Mouse (Mus musculus): Measurements from ENCODE around the gene Stag1.

The Stag1 gene

DNA sequence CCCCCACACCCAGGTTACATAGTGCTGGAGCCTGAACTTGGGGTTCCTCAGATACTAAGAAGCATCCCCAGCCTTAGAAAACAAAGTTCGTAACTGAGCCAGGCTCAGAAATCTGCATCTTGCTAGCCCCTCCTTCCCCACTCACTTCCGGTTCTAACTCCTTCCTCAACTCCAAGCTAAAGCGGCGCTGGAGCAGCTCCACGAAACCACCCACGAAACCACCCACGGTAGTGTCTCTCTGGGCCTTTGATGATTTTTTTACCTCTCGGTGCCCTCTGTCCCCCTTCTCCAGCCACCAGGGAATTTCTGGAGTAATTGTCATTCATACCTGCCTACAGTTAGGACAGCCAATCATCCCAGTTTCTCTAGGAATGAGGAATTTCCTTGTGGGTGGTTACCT, at the start of gene Stag1:
Stag1 (plus strand) TSS at position 253 of the 400 bp plus-strand sequence.
- DNase-seq (ENCODE audit: low read depth, low spot score) = no peak

DNA sequence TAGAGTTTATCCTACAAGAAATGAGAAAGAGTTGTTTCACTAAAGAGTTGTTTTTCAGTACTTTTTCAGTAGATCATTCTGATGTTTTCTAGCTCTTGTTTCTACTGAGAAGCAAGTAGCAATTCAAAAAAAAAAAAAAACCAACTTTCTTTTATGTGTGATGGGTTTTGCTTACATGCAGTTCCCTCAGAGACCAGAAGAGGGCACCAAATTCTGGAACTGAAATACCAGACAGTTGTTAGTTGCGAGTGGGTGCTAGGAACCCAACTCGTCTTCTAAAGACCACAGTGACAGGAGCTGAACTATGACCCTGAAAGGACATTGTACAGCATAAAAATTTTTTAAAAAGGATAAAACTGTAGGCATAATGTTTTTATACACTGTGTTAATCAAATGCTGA, 49.3 kb upstream of the Stag1 start:
- peak; percentile 41 for DNase-seq (ENCODE audit: low read depth, low spot score)

DNA sequence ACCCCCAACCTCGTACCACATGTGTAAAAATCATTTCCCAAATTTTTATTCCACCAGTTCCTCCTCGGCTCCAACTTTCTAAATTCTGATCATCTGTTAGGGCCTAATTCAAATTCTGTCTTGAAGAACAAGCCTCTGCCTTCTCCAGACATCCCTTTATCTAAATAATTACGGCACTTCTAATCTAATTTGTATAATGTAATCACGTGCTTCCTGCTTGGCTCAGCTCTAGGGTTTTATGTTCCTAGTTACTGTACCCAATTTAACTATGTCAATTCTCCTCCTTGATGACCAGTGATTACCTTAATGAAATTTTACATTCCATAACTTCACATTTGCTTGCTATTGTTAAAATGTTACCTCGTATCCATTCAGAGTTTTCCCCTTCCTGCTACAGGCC, 41.9 kb upstream of the Stag1 start:
- no peak for DNase-seq (ENCODE audit: low read depth, low spot score)

- DNase-seq (ENCODE audit: low read depth, low spot score) = no peak
These were observed 39.5 kb upstream of the Stag1 start for GRCm38 (mm10) chr9:100558023-100558573.

- no peak for DNase-seq (ENCODE audit: low read depth, low spot score)
These were observed 38.6 kb upstream of the Stag1 start for GRCm38 (mm10) chr9:100558991-100559390.

DNA sequence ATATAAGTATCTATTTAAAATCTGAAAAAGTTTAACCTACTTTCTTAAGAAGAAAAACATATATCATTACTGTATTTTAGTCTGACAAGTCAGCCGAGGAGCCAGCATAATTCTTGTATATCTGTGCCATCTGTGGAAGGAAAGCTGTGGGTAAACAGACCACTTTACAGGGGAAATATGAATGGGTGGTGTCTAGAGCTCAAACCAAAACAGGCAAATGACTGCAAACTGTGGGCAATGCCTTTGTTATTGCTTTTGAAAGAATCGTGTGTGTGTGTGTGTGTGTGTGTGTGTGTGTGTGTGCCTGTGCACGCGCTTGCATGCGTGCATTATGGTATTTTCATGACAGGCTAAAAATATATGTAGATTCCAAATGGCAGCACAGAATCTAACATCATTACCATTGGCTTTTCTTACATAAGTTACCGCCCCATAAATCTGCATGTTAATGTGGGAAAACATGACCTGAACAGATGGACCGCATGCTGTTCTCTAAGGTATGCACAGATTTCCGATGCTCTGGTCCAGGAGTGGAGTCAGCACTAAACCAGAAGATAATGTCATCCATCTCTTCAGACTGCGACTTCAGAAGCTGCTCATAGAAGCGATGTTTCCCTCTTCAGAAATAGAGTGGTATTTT, 37.2 kb upstream of the Stag1 start:
- DNase-seq (ENCODE audit: low read depth, low spot score) = no peak

DNA sequence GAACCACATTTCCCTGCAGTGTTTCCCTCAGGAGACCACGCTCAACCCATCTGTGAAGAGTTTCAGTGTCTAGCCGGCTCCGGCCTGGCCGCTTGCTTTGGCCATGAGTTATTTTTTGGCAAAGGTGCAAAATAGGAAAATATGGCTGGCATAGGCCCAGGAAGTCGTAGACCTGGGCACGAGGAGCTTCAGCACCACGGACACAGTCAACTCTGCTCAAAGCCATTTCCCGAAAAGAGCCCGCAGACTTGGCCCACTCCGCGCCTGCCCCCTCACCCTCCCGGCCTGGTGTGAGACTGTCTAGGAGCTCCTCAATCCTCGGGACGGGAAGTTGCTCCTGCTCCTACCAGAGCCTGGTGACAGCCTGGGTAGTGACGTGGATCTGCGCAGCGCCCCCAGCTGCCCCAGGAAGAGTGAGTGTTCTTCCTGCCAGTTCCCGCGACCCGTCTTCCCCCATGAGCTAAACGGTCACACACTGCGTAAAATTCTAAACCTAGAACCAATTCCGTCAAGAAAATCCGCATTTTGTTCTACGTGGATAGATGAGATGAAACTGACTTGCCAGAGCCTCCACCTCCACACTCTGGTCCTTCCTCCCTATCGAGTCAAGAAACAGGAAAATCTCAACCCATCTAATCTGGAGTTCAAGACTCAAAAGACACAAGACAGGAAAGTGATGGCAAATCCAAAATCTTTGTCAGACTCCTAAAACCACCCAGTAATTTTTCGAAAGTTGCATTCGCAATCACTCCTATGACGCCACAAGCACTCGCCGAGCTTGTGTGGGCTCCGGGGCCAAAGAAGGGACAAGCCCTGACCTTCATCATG, 27.6 kb upstream of the Stag1 start:
- no peak for DNase-seq (ENCODE audit: low read depth, low spot score)

DNA sequence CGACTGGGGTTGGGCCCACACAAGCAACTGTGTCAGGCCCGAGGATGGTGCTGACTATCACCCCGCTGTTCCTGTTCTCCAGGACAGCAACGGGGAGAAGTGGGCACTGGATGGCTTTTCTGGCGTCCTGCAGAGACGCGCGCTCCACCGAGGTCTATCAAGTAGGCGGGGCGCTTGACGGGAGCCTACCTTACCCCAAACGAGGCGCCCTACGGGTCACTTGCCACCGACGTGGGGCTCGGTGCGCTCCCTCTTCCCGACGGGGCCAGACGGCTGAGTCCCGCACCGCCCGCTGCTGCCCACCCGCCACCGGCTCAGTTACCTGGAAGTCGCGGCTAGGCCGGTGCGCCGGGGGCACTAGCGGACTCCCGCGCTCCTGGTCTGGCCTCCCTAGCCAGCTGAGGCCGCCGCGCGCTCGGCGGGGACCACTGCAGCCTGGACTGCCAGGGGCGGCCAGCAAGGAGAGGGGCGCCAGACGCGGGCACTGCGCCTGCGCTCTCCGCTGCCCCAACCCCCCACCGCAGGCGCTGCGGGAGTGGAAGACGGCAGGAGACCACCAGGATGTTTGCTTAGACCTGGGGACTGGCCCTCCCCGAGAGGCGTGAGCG, 26.9 kb upstream of the Stag1 start, which contains the start of gene Slc35g2:
Slc35g2 (minus strand) TSS at position 465 of the 608 bp plus-strand sequence.
- DNase-seq (ENCODE audit: low read depth, low spot score) = no peak

- DNase-seq (ENCODE audit: low read depth, low spot score) = no peak
These were observed 26.1 kb upstream of the Stag1 start for GRCm38 (mm10) chr9:100571511-100571910.

DNA sequence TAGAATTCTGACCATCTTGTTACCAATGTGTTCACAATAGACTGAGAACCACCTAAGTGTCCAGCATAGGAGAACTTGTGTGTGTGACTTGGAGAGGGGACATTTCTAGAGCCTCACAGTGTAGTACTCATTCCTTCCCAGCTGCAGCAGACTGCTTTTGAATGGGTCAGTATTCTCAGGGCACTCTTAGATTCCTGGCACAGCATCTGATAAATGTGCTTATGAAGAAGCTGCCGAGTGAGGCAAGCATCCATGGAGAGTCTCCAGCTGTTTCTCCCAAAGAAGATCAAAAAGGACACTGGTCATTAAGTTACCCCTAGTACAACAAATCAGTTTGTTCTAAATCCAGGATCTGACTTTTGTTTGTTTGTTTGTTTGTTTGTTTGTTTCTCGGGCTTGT, 24.3 kb upstream of the Stag1 start:
- DNase-seq (ENCODE audit: low read depth, low spot score) = no peak

DNA sequence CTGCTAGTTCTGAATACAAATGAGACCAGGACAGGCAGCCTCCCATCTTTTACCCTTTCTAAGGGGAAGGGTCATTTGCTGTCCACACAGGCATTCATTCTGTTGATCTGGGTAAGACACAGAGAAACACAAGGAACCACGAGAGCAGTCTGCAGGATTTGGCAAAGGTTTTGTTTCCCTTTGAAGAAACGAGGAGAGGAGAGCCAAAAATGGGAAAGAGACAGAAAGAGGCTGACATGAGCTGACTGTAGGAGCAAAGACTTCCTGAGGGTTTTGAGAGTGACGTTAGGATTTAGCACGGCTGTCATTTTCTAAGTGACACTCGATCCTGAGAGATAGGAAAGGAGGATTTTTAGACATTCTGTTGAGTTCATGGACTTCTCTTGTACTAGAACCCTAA, 23.7 kb upstream of the Stag1 start:
- DNase-seq (ENCODE audit: low read depth, low spot score) = no peak

- no peak for DNase-seq (ENCODE audit: low read depth, low spot score)
These were observed 17.3 kb upstream of the Stag1 start for GRCm38 (mm10) chr9:100580196-100580740.

DNA sequence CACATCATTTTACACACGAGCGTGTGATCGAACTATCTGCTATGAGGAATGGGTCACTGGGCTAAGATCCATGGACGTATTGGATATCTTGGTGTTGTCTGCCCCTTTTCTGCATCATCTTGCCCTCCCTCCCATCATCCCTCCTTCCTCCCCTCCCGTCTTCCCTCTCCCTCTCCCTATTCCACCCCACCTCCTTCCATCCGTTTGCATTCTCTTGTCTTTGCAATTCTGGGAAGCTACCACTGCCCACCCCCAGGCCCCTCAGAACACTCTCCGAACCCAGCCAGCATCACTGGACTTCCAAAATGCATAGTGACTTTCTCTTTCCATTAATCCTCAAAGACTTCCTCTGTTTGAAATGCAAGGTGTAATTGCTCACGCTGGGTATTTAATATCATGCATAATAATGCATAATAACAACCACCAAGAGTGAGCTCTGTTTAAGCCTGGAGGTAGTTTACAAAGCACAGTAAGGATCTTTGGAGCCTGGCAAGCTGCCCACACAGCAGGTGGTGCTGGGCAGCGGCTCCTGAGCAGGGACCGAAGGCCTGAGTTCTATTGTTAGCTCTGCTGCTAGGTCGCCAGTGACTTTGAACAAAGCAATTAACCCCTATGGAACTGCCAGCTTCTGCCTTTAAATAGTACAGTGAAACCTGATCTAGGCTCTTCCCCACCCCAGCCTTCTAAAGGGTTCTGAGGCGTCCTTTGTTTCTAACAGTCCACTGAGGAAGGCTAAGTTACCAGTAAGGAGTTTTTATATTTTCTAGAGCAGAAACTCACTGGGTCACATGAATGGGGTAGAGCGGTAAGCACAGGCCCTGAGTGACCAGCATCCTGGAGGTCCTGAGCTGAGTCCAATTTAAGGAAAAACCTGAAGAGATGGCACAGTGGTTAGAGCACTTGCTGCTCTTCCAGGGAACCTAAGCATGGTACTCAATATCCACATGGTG, 15.8 kb upstream of the Stag1 start:
- no peak for DNase-seq (ENCODE audit: low read depth, low spot score)

- no peak for DNase-seq (ENCODE audit: low read depth, low spot score)
These were observed 14.6 kb upstream of the Stag1 start for GRCm38 (mm10) chr9:100582883-100583575.

DNA sequence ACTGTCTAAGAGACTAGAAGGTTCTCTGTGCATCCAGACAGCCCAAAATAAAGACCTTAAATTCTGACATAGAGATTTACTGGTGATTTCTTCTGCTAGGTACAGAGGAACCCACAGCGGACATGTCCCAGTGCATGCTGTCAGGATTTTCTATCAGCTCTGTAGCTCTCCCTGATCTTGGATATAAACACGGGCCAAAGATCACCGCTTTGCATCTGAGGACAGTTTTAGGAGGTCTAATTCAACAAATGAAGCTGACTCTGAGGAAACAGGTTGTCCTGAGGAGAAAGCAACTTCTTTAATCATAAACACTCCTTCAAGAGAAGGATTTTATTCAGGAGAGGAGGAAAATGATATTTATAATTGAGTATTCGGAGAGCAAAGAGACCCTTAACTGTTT, 13.6 kb upstream of the Stag1 start:
- no peak for DNase-seq (ENCODE audit: low read depth, low spot score)

GRCm38 (mm10) chr9:100590462-100590861, 7.1 kb upstream of the Stag1 start:
- DNase-seq (ENCODE audit: low read depth, low spot score) = no peak

- DNase-seq (ENCODE audit: low read depth, low spot score) = peak; percentile 22
These were observed 1.3 kb upstream of the Stag1 start for GRCm38 (mm10) chr9:100596317-100596716.

- DNase-seq (ENCODE audit: low read depth, low spot score) = no peak
These were observed 2.2 kb downstream of the Stag1 start for GRCm38 (mm10) chr9:100599761-100600328.

DNA sequence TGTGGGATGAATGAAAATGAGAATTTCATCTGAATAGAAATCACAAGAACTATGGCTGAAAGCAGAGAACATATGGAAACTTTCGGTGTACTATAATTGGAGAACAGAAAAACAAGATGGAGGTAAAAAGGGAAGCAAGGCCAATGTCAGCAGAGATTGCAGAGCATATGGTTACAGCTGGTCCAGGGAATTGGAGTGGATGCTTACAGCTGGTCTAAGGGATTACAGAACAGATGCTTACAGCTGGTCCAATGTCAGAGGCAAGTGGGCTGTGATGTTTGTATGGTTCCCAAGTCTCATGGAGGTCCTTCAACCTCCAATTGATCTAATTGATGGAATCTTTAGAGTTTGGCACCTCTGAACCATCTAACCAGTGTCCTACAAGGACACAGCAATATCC, 4.5 kb downstream of the Stag1 start:
- DNase-seq (ENCODE audit: low read depth, low spot score) = no peak

DNA sequence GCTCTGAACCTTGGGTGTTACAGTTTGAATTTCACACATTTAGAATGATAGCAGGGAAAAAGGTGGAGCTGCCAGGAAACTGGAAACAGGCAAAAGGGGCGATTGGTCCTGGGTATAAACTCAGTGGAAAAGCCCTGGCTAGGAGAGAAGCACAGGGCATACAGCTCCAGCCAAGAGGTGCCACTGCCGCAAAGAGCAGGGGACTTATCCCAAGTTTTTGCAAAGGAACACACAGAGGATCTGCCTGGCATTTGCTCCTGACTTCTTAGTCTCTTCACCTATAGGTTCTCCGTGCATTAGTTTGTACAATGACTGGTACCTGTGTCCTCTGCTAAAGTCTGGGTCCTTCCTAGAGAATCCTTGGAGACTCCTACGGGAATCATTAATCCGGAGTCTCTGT, 5.6 kb downstream of the Stag1 start:
- DNase-seq (ENCODE audit: low read depth, low spot score) = no peak

All from c-Kit-negative CD71-positive TER-119-positive erythroid progenitor cells, embryonic 14.5 days (primary cell).